Mouse (Mus musculus) heart, adult 9 months (tissue): ENCODE data around the gene Mlst8.
A peak's percentile ranks its signal among the peaks of the same experiment; 100 is the strongest.
"Not testable (repeated sequence)": the region's sequence is repeated elsewhere in the genome, so short reads cannot be mapped to it uniquely, and the experiment has no call there.

ENCODE experiments used
- DNase-seq, 2 experiments: peaks; one replicate each; pipeline ENCODE4 v3.0.0; 2022; ENCODE audit warnings: low spot score in 2 of 2

Gene Mlst8

GRCm38 (mm10) chr17:24469336-24469909 lies 9.5 kb downstream of the Mlst8 start:
- no peak for DNase-seq

DNA sequence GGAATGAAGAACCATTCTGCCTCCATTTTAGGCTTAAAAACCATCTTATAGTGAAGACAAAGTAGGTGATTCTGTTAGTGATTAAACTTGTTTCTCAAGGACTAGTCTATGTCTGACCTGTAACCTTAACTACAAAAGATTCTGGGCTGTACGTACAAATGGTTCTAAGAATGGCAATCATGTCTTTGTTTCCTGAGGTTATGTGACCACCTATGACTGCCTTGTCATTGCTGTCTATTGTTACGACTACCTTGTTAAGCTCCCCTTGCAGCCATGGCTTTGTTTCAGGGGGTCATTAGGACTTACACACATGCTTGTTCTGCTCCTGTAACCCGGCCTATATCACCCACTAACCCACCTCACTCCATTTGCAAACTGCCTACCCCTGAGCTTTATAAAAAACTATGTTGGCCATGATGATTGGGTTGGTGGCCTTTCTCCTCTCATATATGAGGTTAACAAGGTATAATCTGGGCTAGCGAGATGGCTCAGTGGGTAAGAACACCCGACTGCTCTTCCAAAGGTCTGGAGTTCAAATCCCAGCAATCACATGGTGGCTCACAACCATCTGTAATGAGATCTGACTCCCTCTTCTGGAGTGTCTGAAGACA lies 10.1 kb downstream of the Mlst8 start:
- no peak for DNase-seq

DNA sequence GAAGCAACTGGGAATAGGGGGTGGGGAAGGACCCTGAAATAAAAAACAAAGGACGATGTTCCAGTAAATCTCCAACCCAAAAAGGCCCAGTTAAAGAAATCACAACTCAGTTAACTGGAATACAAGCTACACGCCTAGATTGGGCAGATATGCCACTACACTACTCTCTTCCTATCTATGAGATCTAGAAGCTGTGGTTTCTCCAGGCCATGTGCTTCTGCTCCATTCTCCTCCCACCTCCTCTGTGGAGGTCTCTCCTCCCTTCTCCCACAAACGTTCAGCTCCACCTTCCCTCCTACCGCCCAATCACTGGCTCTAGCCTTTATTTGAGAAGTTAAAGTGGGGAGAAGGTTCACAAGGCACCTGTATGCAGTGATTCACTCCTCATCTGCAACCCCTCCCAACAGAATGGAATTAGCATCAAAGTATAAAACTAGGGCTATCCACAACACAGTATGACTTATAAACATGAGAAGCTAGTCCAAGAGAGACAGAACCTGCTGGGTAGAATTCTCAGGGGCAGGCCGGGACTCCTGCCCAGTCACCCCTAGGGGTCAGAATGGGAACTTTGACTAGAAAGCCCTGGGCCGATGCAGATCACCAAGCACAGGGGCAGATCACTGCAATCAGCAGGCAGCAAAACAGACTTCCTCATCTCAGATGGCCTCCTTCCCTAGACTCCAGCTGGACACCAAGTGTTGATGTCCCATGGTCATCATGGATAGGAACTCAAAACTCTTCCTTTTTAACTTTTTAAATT lies 15.3 kb downstream of the Mlst8 start:
- DNase-seq = no peak

DNA sequence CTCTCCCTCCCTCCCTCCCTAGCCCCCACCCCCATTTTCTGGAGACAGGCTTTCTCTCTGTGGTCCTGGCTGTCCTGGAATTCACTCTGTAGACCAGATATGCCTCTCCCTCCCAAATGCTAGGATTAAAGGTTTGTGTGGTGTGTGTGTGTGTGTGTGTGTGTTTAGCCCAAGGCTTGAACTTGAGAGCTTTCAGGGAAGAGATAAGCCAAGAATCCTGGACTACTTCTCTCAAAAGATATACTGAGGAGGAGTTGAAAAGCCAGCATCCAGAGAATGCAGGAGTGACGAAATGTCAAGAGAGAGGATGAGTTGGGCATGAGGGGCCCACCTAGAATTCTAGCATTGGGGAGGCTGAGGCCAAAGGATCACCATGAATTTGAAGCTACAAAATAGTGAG lies 15.9 kb downstream of the Mlst8 start:
- DNase-seq = no peak

DNA sequence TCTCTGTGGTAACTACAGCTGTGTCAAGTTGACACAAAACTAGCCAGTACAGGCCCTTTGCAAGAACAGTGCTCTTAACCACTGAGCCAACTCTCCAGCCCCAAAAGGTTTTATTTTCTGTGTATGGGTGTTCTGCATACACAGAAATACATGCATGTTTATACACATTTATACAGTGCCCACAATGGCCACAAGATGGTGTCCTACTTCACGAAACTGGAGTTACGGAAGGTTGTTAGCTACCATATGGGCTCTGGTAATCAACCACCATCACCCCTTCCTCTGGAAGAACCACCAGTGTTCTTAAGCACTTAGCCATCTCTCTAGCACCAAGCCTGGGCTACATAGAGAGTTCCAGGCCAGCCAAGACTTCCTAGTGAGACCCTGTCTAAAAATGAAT lies 17.3 kb downstream of the Mlst8 start:
- no peak for DNase-seq

- DNase-seq = not testable (repeated sequence)
Observed at GRCm38 (mm10) chr17:24455523-24456206, 23.2 kb downstream of the Mlst8 start.

- peak; percentile 99 for DNase-seq
Observed at GRCm38 (mm10) chr17:24454756-24455522, 23.9 kb downstream of the Mlst8 start.

GRCm38 (mm10) chr17:24454218-24454755 lies 24.6 kb downstream of the Mlst8 start:
- DNase-seq = no peak

DNA sequence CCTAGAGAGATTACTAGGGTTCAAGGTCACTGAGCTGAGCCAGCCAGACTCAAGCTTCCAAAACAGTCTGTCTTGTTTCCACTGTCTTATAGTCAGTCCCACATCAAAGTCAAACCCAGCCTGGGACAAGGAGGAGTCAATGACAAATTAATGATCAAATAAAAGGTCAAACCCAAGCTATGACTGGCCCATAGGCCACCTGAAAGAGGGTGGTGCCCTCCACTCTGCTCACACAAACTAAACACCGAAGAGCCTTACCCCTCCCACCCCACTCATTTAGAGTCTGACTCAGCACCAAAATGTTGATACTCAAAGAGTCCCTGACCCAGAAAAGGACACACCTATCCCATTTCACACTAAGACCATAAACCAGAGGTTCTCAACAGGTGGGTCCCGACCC lies 25.5 kb downstream of the Mlst8 start:
- DNase-seq = no peak

- no peak for DNase-seq
Observed at GRCm38 (mm10) chr17:24451220-24451619, 27.7 kb downstream of the Mlst8 start.

GRCm38 (mm10) chr17:24449507-24449906 lies 29.4 kb downstream of the Mlst8 start:
- no peak for DNase-seq

GRCm38 (mm10) chr17:24446590-24446989 lies 32.3 kb downstream of the Mlst8 start:
- no peak for DNase-seq

DNA sequence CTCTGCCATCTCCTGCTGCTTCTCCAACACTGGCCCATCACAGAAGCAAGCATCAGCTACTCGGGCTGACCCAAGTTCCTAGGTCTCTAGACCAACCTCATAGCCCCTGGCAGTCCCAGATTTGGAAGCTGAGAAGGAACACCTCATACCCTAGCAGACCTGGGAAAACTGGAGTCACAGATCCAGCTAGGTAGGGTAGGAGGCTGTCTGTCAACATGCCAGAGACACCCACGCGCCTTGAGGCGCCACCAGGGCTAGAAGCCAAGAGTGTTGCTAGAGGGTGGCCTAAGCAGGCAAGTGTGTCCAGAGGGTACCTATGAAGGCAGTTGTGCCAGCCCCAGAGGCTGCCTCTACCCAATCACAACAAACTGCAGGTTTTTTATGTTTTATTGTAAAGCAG lies 35.5 kb downstream of the Mlst8 start:
- no peak for DNase-seq

DNA sequence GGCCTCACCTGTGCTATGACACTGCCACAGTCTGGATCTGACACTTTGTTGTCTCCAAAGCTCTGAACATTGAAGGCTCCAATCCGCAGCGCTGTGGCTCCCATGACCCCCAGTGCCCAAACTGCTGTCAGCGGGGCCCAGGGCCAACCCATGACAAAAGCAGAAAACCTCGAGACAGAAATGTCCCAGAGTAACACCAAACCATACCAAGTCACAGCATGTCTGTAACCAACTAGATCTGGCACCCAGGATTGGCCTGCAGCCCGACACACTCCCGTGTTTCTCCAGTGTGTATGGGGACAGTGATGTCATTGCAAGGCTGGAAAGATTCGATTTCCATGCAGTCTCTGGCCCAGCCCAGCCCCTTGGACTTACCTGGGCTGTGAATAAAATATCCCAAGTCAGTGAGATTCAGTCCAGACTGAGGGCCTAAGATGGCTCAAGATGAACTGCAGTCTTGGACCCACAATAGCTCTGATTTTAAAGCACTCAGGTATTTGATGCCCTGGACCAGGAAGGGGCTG lies 36.2 kb downstream of the Mlst8 start, which contains the start of gene Dnase1l2:
TSS of gene Dnase1l2 (minus strand) at position 474 of the 524 bp plus-strand sequence.
- no peak for DNase-seq

GRCm38 (mm10) chr17:24442107-24442506 lies 36.8 kb downstream of the Mlst8 start:
- no peak for DNase-seq

DNA sequence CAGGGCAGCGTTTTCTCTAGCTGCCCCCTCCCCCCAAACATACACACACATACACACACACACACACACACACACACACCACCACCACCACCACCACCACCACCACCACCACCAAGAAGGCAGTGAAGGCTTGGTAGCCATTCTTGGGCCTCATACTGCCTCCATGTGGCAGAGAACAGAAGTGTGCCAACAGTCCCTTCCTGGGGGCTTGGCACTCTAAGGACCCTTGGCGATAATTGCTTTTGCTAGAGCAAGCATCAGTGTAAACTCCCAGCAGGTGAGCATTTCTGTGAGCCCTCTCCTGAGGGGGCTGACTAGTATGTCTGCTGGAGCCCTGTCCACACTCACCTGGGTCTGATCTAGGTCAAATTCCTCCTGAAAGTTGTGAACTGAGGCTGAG lies 37.7 kb downstream of the Mlst8 start:
- no peak for DNase-seq

DNA sequence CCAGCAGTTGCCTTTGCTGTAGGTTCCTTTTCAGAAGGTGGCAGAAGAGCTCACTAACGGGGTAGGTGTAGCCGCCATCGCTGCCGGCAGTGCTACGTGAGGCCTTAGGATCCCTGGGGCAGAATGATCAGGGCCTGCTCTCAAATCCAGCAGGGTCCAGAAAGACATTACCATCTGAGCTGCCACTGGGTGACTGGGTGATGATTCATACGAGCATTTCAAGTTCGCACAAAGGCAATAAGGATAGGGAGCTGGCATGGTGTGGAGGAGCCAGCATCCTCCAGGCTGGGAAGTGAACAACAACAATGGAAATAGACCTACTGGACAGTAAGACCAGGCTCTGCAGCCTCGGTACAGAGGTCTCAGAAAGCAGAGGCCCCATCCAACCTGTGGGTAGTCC lies 38.5 kb downstream of the Mlst8 start:
- no peak for DNase-seq

DNA sequence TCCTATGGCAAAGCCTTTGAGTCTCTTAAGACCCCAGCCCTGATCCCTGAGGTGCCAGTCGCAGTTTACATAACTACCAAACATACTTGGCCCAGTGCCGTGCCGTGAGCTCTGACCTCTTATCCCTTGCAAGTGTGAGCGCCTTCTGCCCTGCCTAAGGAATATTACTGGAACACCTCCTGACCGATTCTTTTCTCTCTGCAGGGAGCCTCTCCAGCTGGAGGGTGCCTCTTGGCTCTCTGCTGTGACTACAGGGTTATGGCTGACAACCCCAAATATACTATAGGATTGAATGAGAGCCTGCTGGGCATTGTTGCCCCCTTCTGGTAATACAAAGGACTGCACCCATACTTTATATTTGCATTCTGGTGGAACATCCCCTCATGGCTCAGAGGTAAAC lies 41.9 kb downstream of the Mlst8 start:
- peak in 1 of 2 experiments; percentile 47 for DNase-seq

GRCm38 (mm10) chr17:24429201-24429983 lies 49.5 kb downstream of the Mlst8 start:
- DNase-seq = peak; percentile 70 to 76

- DNase-seq = no peak
Observed at GRCm38 (mm10) chr17:24427170-24427557, 51.7 kb downstream of the Mlst8 start.
